Mouse (Mus musculus): Measurements from ENCODE around the gene Esrrg. TPM values are rescaled to one million over a fixed set of nuclear protein-coding genes. Genes with fewer than 3 reads are reported as not detected.

The Esrrg gene
- polyA plus RNA-seq, 1 experiment from 2014 or later = 0.33 TPM

DNA sequence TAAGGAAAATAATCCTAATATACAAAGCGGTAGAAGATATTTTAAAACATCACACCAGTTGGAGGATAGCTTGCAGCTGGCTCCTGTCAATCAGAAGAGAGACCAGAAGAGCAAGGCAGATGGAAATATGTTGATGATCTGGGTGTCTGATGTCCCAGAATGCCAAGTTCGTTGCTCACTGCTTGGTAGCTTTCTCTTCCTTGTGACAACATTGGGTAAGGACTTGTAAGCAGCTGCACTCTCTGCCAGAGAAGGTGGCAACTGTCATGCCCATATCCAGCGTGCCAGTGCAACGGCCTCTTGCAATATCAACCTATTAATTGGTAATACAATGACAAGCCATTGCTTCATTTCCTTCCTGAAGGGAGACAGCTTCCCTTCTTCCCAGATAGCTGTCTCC lies 296.1 kb downstream of the Esrrg start:
- DNase-seq (ENCODE audit: low spot score) = no peak

DNA sequence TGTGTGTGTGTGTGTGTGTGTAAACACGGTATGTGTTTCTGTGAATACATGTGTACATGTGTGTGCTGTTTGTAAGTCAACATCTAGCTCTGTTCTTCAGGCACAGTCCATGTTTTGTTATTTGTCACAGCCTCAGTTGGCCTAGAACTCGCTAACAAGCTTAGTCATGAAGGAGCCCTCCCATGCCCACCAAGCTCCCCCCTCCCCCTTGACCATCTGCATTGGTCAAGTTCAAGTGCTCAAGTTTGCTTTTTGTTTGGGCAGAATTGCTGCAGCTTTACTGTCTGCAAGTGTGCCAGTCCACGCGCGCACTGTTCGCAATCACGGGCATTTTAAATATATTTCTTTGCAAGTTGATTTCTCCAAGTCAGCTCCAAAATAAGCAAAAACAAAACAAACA lies 298.8 kb downstream of the Esrrg start:
- no peak for DNase-seq (ENCODE audit: low spot score)

- no peak for DNase-seq (ENCODE audit: low spot score)
These were observed 299.3 kb downstream of the Esrrg start for GRCm38 (mm10) chr1:187907871-187908270.

- DNase-seq (ENCODE audit: low spot score) = no peak
These were observed 302.1 kb downstream of the Esrrg start for GRCm38 (mm10) chr1:187910718-187911117.

DNA sequence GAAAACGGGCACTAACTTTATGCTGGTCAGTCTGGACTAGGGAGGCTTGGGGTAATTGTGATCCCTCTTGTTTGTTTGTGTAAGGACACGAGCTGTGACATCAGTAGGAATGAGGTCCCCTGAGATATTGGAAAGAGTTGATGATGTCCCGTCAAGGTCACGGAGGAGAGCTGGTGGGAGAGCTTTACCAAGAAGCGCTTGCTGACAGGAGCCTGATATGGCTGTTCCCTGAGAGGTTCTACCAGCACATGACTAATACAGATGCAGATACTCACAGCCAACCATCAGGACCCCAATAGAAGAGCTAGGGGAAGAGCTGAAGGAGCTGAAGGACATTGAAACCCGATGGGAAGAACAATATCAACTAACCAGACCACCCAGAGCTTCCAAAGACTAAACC lies 302.6 kb downstream of the Esrrg start:
- no peak for DNase-seq (ENCODE audit: low spot score)

GRCm38 (mm10) chr1:187918303-187918702 lies 309.7 kb downstream of the Esrrg start:
- no peak for DNase-seq (ENCODE audit: low spot score)

GRCm38 (mm10) chr1:187918939-187919338 lies 310.3 kb downstream of the Esrrg start:
- no peak for DNase-seq (ENCODE audit: low spot score)

DNA sequence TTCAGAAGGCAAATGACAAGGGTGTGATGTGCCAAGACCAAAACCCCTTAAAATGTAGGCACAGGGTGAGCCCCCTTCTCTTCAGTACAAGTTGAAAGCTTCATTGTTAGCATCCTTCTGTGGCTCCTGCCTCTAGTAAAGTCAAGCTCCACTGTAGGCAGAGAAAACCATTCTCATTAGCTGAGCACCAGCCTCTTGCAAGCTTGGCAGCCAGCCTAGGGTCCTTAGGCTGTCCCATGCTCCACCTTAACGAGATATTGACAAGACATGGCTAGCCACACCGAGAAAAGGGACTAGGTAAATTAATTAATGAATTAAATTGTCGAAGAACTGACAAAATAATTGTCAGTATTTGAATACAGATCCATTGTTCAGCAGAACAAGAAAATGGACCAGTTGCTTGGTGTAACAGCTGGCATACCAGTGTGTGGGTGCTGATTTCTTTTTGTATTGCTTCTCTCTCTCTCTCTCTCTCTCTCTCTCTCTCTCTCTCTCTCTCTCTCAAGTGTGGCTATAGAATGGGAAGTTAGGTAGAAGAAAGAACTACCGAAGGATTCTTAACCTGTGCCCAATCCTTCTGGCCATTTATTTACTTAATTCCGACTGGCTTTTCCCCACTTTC lies 311.7 kb downstream of the Esrrg start:
- no peak for DNase-seq (ENCODE audit: low spot score)

GRCm38 (mm10) chr1:187931146-187931545 lies 322.6 kb downstream of the Esrrg start:
- no peak for DNase-seq (ENCODE audit: low spot score)

DNA sequence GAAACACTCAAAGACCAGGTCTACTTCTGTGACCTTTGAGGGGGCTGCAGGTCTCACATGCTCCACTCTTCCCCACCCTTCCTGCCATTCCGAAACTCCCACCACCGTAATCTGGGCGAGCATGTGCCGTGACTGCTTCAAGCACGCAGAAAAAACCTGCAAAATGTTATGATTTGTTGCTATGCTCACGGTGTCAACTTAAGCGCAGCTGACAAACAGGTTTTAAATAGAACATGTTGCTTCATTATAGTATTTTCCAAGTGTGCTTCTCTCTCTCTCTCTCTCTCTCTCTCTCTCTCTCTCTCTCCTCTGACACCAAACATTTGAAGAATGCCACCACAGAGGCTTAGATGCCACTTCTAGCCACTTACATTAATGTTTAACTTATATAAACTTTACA lies 330.1 kb downstream of the Esrrg start:
- no peak for DNase-seq (ENCODE audit: low spot score)

DNA sequence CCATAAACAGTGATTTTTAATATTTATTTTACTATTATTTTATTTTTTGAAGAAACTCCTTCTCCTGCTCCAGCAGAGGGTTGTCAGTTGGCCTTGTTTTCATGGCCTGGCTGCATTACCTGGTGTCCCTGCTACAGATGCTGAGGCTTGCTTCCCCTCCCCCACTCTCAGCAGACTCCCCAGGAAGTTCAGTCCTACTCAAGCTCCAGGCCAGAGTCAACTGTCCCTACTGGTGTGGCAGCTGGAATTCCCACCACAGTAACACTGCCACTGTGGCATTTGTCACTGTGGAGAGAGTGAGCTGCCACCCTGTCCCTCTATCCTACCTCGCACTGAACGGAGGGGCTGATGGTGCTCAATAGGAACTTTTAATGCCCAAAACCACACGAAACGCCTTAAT lies 330.5 kb downstream of the Esrrg start:
- DNase-seq (ENCODE audit: low spot score) = no peak

- no peak for DNase-seq (ENCODE audit: low spot score)
These were observed 342.9 kb downstream of the Esrrg start for GRCm38 (mm10) chr1:187951506-187951905.

DNA sequence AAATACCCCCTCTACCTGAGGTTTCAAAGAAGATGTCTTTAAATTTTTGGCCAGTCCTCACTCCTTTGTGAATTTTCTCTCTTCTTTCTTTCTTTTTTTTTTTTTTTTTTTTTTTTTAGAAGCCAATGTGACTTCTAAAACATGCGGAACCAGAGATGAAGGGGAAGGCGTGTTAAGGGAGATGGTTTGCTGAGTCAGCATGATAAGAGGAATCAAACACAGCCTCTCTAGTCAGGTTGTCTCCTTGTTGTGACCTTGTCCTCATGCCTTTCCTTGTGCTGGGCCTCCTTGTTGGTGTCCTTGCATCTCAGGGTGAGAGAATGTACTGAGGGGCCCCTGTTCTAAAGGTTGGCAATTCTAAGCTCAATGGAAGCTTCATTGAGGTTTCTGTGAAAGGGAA lies 348.1 kb downstream of the Esrrg start:
- DNase-seq (ENCODE audit: low spot score) = no peak

DNA sequence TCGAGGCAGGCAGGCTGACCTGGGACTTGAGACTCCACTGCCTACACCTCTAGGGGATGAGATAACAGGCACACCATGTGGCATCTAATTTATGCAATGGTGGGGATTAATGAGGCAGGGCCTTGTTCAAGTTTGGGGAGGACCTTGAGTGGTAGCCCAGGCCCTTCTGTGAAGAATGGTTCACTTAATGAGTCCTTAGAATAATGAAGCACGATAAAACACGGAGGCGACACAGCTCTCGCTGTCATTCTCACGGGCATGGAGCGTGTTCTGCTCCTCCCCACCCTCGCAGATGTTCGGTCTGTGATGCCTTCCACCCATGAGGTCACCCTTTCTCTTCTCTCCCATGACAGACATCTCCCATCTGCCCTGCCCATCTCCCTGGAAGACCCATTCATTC lies 350.6 kb downstream of the Esrrg start:
- DNase-seq (ENCODE audit: low spot score) = no peak

- DNase-seq (ENCODE audit: low spot score) = no peak
These were observed 352.9 kb downstream of the Esrrg start for GRCm38 (mm10) chr1:187961452-187961851.

- DNase-seq (ENCODE audit: low spot score) = no peak
These were observed 356.5 kb downstream of the Esrrg start for GRCm38 (mm10) chr1:187964829-187965760.

DNA sequence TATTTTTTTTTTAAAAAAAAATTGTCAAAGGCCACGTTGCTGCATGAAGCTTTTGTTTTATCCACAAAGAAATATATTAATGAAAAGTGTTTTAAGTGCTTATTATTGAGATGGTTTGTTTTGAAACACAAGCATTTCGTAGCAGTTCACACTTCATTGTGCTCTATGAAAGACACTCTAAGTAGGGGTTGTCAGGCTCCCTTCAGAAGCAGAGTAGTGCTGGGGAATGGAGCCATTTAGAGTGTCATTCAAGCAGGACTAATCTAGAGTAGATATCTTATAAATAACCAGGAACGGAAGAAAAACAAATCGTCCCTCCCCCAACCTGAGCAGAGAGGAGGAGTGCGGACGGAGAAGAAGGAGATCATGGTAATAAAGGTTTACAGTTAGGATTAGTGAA lies 357.3 kb downstream of the Esrrg start:
- DNase-seq (ENCODE audit: low spot score) = no peak

- no peak for DNase-seq (ENCODE audit: low spot score)
These were observed 359.8 kb downstream of the Esrrg start for GRCm38 (mm10) chr1:187968379-187968778.

- DNase-seq (ENCODE audit: low spot score) = no peak
These were observed 360.9 kb downstream of the Esrrg start for GRCm38 (mm10) chr1:187969491-187969890.

DNA sequence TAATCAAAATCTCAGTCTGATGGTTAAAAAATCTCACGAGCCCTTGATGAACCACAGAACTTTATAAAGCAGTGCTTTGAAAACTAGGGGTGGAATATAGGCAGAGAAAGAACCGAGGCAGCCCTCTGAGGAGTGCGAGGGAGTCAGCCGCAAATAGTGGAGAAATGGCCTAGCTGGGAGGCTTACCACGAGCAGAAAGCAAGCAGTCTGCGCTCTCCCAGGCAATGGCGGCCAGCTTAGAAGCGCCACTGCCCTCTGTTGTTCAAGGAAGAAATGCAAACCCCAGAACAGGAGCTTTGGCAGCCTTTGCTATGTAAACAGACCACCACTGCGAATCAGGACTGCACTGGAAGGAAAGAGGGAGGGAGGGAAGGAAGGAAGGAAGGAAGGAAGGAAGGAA lies 365.8 kb downstream of the Esrrg start:
- no peak for DNase-seq (ENCODE audit: low spot score)

DNA sequence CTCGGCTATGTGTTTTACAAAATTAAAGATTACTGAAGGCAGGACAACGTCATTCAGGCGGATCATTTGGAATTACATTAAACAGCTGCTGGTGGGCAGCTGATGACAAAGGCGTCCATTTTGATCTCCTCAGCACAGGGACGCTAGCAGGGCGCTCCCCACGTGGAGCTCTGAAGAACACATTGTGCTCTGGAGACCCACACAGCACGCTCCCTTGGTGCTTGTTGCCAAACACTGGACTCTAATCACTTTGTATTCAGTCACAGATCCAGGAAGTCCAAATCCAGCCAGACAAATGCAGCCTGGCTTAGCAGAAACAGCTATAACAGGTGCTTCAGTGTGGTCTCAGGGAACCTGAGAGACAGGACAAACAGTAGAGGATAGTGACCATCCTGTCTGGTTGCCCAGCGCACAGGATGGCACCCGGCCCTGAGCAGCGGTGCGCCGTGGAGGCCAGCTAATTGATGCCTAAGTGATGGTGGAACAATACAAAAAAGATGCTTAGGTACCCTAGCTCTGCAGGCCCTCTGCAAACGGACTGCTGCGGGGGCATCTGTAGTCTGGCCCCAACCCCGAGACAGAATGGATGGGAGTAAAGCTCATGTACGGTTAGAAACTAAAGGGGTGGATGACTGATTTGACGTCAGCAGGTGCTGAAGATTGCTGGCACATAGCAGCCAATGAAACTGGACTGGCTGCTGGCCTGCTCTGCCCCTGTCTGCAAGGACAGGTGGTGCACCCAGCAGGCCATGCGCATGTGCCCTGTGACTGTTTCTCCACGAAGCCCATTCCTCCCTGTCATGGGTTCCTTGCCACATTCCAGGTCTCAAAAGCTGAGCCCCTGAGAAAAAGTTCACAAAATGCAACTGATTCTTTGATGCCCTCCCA lies 367.1 kb downstream of the Esrrg start:
- DNase-seq (ENCODE audit: low spot score) = no peak

DNA sequence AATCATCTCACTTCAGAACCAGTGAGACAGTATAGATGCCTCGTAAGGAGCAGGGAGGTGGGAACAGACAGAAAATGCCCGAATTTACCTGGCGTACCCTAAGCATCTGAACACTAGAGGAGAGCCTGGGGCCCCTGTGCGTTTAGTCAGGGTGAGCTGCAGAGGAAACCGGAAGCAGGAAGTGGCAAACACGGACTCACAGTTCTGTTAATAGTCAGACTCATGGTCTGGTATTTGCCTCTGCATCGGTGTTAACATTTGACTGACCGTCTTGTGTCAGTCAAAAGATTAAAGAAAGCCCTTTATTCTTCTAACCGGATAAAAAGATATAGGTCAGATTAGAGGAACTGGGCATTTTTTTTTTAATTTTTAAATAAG lies 367.8 kb downstream of the Esrrg start:
- no peak for DNase-seq (ENCODE audit: low spot score)
